Mouse (Mus musculus): ENCODE data around the gene C530008M17Rik. TPM values are rescaled to one million over a fixed set of nuclear protein-coding genes. Genes with fewer than 3 reads are reported as not detected.

The C530008M17Rik gene
- polyA plus RNA-seq, 1 experiment from 2014 or later: 63.6 TPM

DNA sequence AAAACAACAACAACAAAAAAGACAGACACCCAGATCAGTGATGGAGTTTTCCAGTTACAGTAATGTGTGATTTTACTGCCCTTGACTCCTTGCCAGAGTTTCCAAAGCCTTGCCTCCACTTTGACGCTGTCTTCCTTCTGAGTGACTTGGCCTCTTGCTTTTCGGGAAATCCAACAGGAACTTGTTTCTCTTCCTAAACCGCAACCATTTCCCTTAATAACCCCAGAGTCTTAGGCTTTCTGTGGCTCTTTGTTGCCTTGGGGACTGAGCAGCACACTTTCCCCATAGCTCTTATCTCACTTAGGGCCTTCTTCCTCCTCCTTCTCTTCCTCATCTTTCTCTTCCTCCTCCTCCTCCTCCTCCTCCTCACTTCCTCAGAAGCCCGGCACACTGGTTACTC, 19.1 kb downstream of the C530008M17Rik start:
- 79% methylated on average over 4 of the region's 4 CpGs for WGBS

DNA sequence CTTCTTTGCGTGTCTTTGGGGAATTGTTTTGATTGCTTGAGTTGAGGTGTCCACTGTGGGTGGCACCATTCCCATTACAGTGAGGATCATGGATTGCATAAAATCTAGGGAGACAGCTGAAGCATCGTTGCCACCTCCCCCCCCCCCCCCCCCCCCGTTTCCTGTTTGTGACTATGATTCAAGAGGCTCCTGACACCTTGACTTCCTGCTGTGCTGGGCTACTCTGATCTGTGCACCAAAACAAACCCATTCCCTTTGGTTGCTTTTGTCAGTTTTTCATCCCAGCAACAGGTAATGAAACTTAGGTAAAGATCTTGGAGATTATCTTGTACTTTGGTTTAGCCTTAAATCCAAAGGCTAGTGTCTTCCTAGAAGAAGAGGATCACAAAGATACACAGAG, 24.6 kb downstream of the C530008M17Rik start:
- WGBS: 75% methylated on average over 3 of the region's 3 CpGs
- no peak for ATAC-seq (ENCODE audit: low read depth)
- H3K36me3 ChIP-seq (ENCODE audit: control insufficient read depth, insufficient read depth, low read length): no peaks in the 10 kb centered on the region
- no peak overlapping the region for H3K4me2 ChIP-seq (ENCODE audit: low read depth, low read length)
- no peaks in the 10 kb centered on the region for H3K9me3 ChIP-seq (ENCODE audit: control insufficient read depth, low read length)
- no peak overlapping the region for H3K27ac ChIP-seq (ENCODE audit: low read depth, low read length)
- no peaks in the 10 kb centered on the region for H3K27me3 ChIP-seq (ENCODE audit: control insufficient read depth, insufficient read depth, low read length)
- peaks cover 13% of the 10 kb centered on the region; the same call in 1 of the 2 replicates for H3K4me1 ChIP-seq (ENCODE audit: control insufficient read depth, insufficient read depth, low read length)
- H3K4me3 ChIP-seq (ENCODE audit: low read depth, low read length): no peak overlapping the region
- no peak overlapping the region for H3K9ac ChIP-seq (replicated peaks; ENCODE audit: low read depth, low read length)

More for the DNA sequence above, 19.1 kb downstream of the C530008M17Rik start:
- Histone ChIP-seq H3K4me1 (ENCODE audit: control insufficient read depth, insufficient read depth, low read length) (no peaks in the 10 kb centered on the region), H3K4me3 (ENCODE audit: low read depth, low read length) (no peak overlapping the region), H3K4me2 (ENCODE audit: low read depth, low read length) (no peak overlapping the region), H3K27ac (ENCODE audit: low read depth, low read length) (no peak overlapping the region), H3K36me3 (ENCODE audit: control insufficient read depth, insufficient read depth, low read length) (no peaks in the 10 kb centered on the region), H3K9me3 (ENCODE audit: control insufficient read depth, low read length) (no peaks in the 10 kb centered on the region), H3K27me3 (ENCODE audit: control insufficient read depth, insufficient read depth, low read length) (no peaks in the 10 kb centered on the region), H3K9ac (replicated peaks; ENCODE audit: low read depth, low read length) (no peak overlapping the region)
- no peak for ATAC-seq (ENCODE audit: low read depth)

DNA sequence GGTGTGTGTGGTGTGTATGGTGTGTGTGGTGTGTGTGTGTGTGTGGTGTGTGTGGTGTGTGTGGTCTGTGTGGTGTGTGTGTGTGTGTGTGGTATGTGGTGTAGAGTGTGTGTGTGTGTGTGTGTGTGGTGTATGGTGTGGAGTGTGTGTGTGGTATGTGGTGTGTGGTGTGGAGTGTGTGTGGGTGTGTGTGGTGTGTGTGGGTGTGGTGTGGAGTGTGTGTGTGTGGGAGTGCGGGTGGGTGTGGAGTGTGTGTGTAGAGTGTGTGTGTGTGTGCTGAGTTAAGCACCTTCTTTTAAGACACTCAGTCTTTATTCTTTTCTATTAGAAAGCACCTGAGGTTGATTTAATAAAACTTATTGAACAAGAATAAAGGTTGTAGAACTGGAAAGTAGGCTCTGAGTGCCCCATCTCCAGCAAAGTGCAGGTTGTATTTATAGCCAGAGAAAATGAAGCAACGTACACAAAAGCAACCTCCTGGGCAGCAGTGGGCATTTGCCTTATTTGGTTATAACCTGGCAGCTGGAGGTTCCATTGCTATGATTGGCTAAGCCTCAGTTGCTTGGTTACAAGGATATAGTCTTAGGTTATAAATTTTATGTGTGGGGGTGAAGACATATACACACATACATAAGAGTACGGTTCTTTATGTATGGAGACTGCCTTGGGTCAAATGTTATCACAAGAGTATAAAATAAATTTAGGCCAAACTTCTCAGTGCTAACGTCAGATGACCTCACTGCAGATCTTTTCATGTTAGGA, 25.8 kb downstream of the C530008M17Rik start:
- no peak for ATAC-seq (ENCODE audit: low read depth)
- 46% methylated on average over 4 of the region's 4 CpGs for whole genome bisulfite sequencing
- no peak overlapping the region for H3K27ac ChIP-seq (ENCODE audit: low read depth, low read length)

DNA sequence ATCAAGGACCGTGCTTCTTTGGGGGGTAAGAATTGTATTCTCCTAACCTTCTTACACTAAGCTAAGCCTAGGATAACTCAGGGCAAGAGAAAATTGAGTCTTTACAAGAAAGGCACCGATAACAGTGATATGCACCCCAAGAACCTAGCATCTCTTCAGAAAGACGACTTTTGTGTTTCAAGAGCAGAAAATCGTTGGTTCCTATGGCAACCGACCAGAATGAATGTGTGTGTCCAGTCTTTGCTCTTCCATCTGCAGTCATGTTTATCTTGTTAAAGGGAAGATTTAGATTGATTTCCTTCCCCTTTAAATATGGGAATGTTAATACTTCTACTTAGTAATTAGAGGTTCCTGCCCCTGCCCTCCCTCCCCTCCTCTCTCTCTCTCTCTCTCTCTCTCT, 27.1 kb downstream of the C530008M17Rik start:
- ATAC-seq (ENCODE audit: low read depth): no peak
- H3K9me3 ChIP-seq (ENCODE audit: control insufficient read depth, low read length): no peaks in the 10 kb centered on the region
- no peaks in the 10 kb centered on the region for H3K27me3 ChIP-seq (ENCODE audit: control insufficient read depth, insufficient read depth, low read length)
- H3K4me3 ChIP-seq (ENCODE audit: low read depth, low read length): no peak overlapping the region
- H3K4me2 ChIP-seq (ENCODE audit: low read depth, low read length): no peak overlapping the region
- no peak overlapping the region for H3K27ac ChIP-seq (ENCODE audit: low read depth, low read length)
- H3K4me1 ChIP-seq (ENCODE audit: control insufficient read depth, insufficient read depth, low read length): peaks cover 13% of the 10 kb centered on the region; the same call in 1 of the 2 replicates
- no peaks in the 10 kb centered on the region for H3K36me3 ChIP-seq (ENCODE audit: control insufficient read depth, insufficient read depth, low read length)
- H3K9ac ChIP-seq (replicated peaks; ENCODE audit: low read depth, low read length): no peak overlapping the region
- WGBS: 46% methylated on average over 5 of the region's 5 CpGs

More for the DNA sequence above, 25.8 kb downstream of the C530008M17Rik start:
- Histone ChIP-seq H3K4me1 (ENCODE audit: control insufficient read depth, insufficient read depth, low read length) (peaks cover 13% of the 10 kb centered on the region; the same call in 1 of the 2 replicates), H3K9me3 (ENCODE audit: control insufficient read depth, low read length) (no peaks in the 10 kb centered on the region), H3K9ac (replicated peaks; ENCODE audit: low read depth, low read length) (no peak overlapping the region), H3K4me3 (ENCODE audit: low read depth, low read length) (no peak overlapping the region), H3K36me3 (ENCODE audit: control insufficient read depth, insufficient read depth, low read length) (no peaks in the 10 kb centered on the region), H3K4me2 (ENCODE audit: low read depth, low read length) (no peak overlapping the region), H3K27me3 (ENCODE audit: control insufficient read depth, insufficient read depth, low read length) (no peaks in the 10 kb centered on the region)

DNA sequence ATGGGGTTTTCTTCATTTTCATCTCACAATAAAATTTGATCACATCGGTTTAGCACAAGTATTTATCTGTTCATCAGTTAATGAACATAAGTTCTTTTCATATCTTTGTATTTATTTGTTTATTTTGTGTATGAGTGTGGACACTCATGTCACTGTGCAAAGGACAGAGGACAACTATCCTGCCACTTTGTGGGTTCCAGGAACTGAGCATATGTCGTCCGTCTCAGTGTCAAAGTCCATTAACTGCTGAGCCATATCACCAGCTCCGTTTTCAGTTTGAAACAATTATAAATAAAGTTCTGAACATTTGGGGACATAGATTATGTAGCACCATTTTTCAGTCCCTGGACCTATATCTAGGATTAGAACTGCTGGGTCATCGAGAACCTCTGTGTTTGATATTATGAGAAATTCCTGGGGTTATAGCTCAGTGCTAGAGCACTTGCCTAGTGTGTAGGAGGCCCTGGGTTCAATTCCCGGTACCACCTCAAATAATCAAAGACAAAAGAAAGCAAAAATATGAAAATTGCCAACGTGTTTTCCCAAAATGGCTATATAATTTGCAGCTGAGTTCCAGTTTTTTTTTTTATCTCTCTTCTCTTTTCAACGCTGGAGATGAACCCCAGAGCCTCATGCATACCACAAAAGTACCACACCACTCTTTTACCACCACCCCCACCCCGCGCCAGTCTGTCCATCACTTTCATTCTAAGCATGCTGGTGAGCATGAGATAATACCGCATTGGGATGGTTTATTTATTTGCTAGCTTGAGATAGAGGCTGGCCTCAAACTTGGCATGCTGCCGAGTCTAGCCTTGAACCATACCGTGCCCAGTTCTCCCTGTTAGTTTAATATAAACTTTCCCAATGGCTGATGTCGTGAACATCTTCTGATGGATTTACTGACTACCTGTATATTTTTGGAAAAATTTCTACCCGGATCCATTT, 28.6 kb downstream of the C530008M17Rik start:
- ATAC-seq (ENCODE audit: low read depth): no peak

DNA sequence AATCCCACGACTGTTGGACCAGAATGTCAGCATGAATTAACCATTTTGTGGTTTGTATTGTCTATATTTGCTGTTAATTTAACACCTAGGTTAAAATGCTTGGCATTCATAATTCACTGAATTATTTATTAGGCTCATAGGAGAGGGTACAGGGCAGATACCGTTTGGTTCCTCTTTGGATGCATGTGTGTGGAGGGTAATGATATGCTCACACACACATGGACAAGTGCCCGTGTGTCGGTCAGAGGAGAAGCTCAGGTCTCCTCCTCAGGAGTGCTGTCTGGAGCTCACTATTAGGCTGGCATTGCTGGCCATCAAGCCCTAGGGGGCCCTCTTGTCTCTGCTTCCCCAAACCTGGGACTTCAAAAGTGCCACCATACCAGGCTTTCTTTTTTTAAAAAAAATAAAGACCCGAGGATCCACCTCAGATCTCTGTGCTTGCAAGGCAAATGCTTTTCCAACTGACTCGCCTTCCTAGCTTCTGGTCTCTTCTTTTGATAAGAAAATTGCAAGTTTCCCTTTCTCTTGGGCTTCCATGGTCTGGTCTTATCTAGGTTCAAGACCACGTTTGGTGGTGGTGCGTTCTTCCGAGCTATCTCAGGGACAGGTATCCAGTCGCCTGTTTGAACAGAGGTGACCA, 31.8 kb downstream of the C530008M17Rik start:
- no peak for ATAC-seq (ENCODE audit: low read depth)
- no peaks in the 10 kb centered on the region for H3K27me3 ChIP-seq (ENCODE audit: control insufficient read depth, insufficient read depth, low read length)
- no peak overlapping the region for H3K4me2 ChIP-seq (ENCODE audit: low read depth, low read length)
- no peaks in the 10 kb centered on the region for H3K9me3 ChIP-seq (ENCODE audit: control insufficient read depth, low read length)
- no peak overlapping the region for H3K9ac ChIP-seq (replicated peaks; ENCODE audit: low read depth, low read length)
- H3K36me3 ChIP-seq (ENCODE audit: control insufficient read depth, insufficient read depth, low read length): no peaks in the 10 kb centered on the region
- WGBS: 91% methylated on average over 10 of the region's 10 CpGs
- no peak overlapping the region for H3K4me3 ChIP-seq (ENCODE audit: low read depth, low read length)
- no peak overlapping the region for H3K27ac ChIP-seq (ENCODE audit: low read depth, low read length)
- H3K4me1 ChIP-seq (ENCODE audit: control insufficient read depth, insufficient read depth, low read length): peaks cover 7% of the 10 kb centered on the region; the same call in 1 of the 2 replicates

More for the DNA sequence above, 28.6 kb downstream of the C530008M17Rik start:
- 89% methylated on average over 15 of the region's 15 CpGs for WGBS
- H3K9me3 ChIP-seq (ENCODE audit: control insufficient read depth, low read length): no peaks in the 10 kb centered on the region
- H3K27me3 ChIP-seq (ENCODE audit: control insufficient read depth, insufficient read depth, low read length): no peaks in the 10 kb centered on the region
- peaks cover 13% of the 10 kb centered on the region; the same call in 1 of the 2 replicates for H3K4me1 ChIP-seq (ENCODE audit: control insufficient read depth, insufficient read depth, low read length)
- no peak overlapping the region for H3K27ac ChIP-seq (ENCODE audit: low read depth, low read length)
- no peak overlapping the region for H3K9ac ChIP-seq (replicated peaks; ENCODE audit: low read depth, low read length)
- no peak overlapping the region for H3K4me2 ChIP-seq (ENCODE audit: low read depth, low read length)
- H3K36me3 ChIP-seq (ENCODE audit: control insufficient read depth, insufficient read depth, low read length): no peaks in the 10 kb centered on the region
- H3K4me3 ChIP-seq (ENCODE audit: low read depth, low read length): no peak overlapping the region

DNA sequence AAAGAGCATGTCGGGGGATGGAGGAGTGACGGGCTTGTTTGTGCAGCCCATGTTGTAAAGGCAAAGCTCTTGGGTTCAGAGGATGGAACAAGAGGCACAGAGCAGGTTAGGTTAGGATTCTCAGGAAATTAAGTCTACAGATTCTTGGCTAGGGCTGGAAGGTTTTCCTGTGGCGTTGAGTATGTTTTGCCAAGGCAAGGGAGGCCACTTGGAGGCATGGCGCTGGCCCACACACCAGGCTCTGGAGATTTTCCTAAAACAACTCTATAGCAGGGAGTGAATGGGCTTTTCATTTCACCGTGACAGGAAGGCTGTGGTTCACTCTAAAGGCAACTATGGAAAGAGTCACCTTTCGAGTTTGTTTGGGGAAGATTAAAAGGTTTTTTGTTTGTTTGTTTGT, 32.3 kb downstream of the C530008M17Rik start:
- H3K27me3 ChIP-seq (ENCODE audit: control insufficient read depth, insufficient read depth, low read length): no peaks in the 10 kb centered on the region
- H3K4me3 ChIP-seq (ENCODE audit: low read depth, low read length): no peak overlapping the region
- H3K4me2 ChIP-seq (ENCODE audit: low read depth, low read length): no peak overlapping the region
- ATAC-seq (ENCODE audit: low read depth): no peak
- no peak overlapping the region for H3K27ac ChIP-seq (ENCODE audit: low read depth, low read length)
- no peaks in the 10 kb centered on the region for H3K36me3 ChIP-seq (ENCODE audit: control insufficient read depth, insufficient read depth, low read length)
- H3K9me3 ChIP-seq (ENCODE audit: control insufficient read depth, low read length): no peaks in the 10 kb centered on the region
- H3K9ac ChIP-seq (replicated peaks; ENCODE audit: low read depth, low read length): no peak overlapping the region
- H3K4me1 ChIP-seq (ENCODE audit: control insufficient read depth, insufficient read depth, low read length): peaks cover 3% of the 10 kb centered on the region; the same call in 1 of the 2 replicates
- 73% methylated on average over 6 of the region's 6 CpGs for WGBS

DNA sequence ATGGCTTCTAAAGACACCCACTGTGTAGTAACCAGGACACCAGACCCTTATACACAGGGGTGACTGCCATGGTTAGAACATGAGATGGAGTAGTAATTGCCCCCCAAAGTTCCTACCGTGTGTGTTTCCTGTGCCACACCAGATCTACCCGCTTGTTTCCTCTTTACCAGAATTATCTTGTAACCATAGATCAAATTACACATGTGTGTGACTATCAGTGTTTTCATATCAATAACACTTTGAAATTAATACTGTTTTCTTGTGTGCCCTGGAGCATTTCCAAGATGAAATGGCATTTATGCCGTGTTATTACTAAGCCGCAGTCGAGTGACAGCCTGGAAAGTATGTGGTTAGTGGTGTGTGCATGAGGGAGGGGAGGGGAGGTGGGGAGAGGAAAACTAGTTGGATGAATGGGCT, 33.9 kb downstream of the C530008M17Rik start:
- no peaks in the 10 kb centered on the region for H3K36me3 ChIP-seq (ENCODE audit: control insufficient read depth, insufficient read depth, low read length)
- H3K27me3 ChIP-seq (ENCODE audit: control insufficient read depth, insufficient read depth, low read length): no peaks in the 10 kb centered on the region
- no peak overlapping the region for H3K27ac ChIP-seq (ENCODE audit: low read depth, low read length)
- H3K4me2 ChIP-seq (ENCODE audit: low read depth, low read length): no peak overlapping the region
- no peak for ATAC-seq (ENCODE audit: low read depth)
- no peak overlapping the region for H3K4me3 ChIP-seq (ENCODE audit: low read depth, low read length)
- H3K9ac ChIP-seq (replicated peaks; ENCODE audit: low read depth, low read length): no peak overlapping the region
- no peaks in the 10 kb centered on the region for H3K9me3 ChIP-seq (ENCODE audit: control insufficient read depth, low read length)
- WGBS: 70% methylated on average over 5 of the region's 5 CpGs
- peaks cover 3% of the 10 kb centered on the region; the same call in 1 of the 2 replicates for H3K4me1 ChIP-seq (ENCODE audit: control insufficient read depth, insufficient read depth, low read length)
